Mouse (Mus musculus) testis, adult 2 months (tissue): ENCODE results near the gene Il17ra. TPM values are rescaled to one million over a fixed set of nuclear protein-coding genes. Genes with fewer than 3 reads are reported as not detected.

Experiments
- H3K27ac ChIP-seq: fragments of 200-500 bp; 2 replicates; pipeline ENCODE4 v1.5.1; 2012; ENCODE audit warnings: low read depth, low read length; ENCODE audit not compliant: control insufficient read depth, insufficient read depth
- H3K27me3 ChIP-seq: fragments of 200-500 bp; 2 replicates; pipeline ENCODE4 v1.6.1; 2012; ENCODE audit warnings: mild to moderate bottlenecking, low read length, moderate library complexity; ENCODE audit not compliant: control insufficient read depth, insufficient read depth
- H3K36me3 ChIP-seq: fragments of 200-500 bp; 2 replicates; pipeline ENCODE4 v1.6.1; 2012; ENCODE audit warnings: mild to moderate bottlenecking, low read length; ENCODE audit not compliant: control insufficient read depth, insufficient read depth
- H3K4me1 ChIP-seq: fragments of 200-500 bp; 2 replicates; pipeline ENCODE4 v1.6.1; 2012; ENCODE audit warnings: low read length; ENCODE audit not compliant: control insufficient read depth, insufficient read depth
- H3K4me3 ChIP-seq: fragments of 200-500 bp; 2 replicates; pipeline ENCODE4 v1.5.1; 2012; ENCODE audit warnings: low read depth, mild to moderate bottlenecking, low read length, moderate library complexity, mixed read lengths; ENCODE audit not compliant: control insufficient read depth
- CTCF ChIP-seq: fragments of 200-500 bp; IDR thresholded peaks from 2 replicates; pipeline ENCODE4 v1.5.1; 2012; ENCODE audit warnings: low read depth, mild to moderate bottlenecking, inconsistent platforms, low read length, moderate library complexity; ENCODE audit not compliant: control insufficient read depth, insufficient read depth, insufficient replicate concordance
- POLR2A ChIP-seq: fragments of 200-500 bp; IDR thresholded peaks from 2 replicates; pipeline ENCODE4 v1.6.1; 2012; ENCODE audit warnings: low read depth, mild to moderate bottlenecking, inconsistent platforms, low read length, moderate library complexity; ENCODE audit not compliant: control insufficient read depth
- polyA plus RNA-seq: library from polyadenylated mRNA; depleted of rRNA; stranded (reverse); fragments of >200 nt; gene quantifications from 2 replicates; pipeline ENCODE4 v1.2.3, GENCODE M21; 2012

Gene Il17ra
- polyA plus RNA-seq, 1 experiment: 4.6 TPM

DNA sequence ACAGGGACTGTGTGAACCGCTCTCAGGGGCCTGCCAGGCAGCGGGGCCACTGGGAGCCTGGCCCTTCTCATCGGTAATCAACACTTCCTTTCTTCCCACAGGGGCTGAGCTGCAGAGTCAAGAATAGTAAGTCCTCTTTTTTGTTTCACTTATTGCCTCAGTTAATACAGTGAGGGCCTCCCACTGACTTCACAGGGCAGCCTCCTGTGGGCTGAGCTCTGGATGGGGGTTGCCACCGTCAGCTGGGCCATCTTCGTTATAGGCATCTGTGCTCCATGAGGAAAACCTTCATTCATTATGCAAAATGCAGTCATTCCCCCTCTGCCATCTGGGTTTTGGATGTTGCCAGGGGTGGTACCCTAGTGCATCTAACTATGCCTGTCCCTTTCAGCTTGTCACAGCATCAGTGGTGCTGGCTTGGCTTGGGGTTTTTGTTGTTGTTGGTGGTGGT is 9.0 kb downstream of the Il17ra start:
- Histone ChIP-seq H3K27ac (peak overlapping the region; percentile 44; the same call in 1 of the 2 replicates), H3K4me1 (peaks cover 2% of the 10 kb centered on the region; the same call in 1 of the 2 replicates), H3K27me3 (no peaks in the 10 kb centered on the region), H3K4me3 (no peak overlapping the region), H3K36me3 (no peaks in the 10 kb centered on the region)
- TF ChIP-seq POLR2A (no peak), CTCF (no peak)

DNA sequence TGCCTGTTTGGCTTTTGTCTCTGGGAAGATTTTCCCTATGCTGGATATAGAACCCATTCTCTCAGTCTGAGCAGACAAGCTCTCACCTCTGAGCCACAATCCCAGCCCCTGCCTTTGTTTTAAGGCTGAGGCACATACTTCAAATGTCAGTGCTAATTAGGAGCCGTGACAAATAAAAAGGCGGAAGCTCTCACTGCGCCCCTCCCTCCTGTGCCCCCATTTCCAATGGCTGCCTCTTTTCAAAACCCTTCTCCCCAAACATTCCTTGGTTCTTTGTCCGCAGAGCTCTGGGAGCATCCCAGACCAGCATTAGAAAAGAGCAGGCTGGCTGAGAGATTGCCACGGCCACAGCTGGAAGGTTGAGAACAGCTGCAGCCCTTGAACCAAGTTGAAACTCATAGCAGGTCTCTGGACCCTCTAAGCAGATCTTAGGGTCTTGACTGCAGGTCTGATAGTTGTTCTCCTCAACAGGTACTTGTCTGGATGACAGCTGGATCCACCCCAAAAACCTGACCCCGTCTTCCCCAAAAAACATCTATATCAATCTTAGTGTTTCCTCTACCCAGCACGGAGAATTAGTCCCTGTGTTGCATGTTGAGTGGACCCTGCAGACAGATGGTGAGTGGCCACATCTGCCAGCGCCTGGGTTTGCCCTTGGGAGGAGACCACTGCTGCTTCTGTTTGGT is 9.6 kb downstream of the Il17ra start:
- H3K36me3 ChIP-seq: no peaks in the 10 kb centered on the region
- H3K4me1 ChIP-seq: peaks cover 2% of the 10 kb centered on the region; the same call in 1 of the 2 replicates
- H3K27ac ChIP-seq: no peak overlapping the region
- H3K27me3 ChIP-seq: no peaks in the 10 kb centered on the region
- H3K4me3 ChIP-seq: no peak overlapping the region
- TF ChIP-seq POLR2A (no peak), CTCF (no peak)

DNA sequence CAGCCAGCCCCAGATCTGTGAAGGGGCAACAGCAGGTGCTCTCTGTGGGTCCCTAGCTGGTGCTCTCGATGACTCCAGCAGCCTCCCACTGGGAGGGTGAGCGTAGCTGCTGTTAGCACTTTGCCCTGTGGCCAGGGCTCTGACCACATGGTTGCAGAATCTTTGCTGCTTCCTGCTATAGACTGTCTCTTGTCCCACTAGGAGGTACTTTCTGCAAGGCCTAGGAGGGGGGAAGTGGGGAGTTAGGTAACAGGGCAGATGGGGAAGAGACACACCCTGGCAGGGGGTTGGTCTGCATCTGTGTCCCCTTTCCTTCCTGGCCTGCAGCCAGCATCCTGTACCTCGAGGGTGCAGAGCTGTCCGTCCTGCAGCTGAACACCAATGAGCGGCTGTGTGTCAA is 10.4 kb downstream of the Il17ra start:
- no peak overlapping the region for H3K27ac ChIP-seq
- no peaks in the 10 kb centered on the region for H3K27me3 ChIP-seq
- H3K4me3 ChIP-seq: no peak overlapping the region
- H3K36me3 ChIP-seq: no peaks in the 10 kb centered on the region
- TF ChIP-seq POLR2A (no peak), CTCF (no peak)
- peaks cover 2% of the 10 kb centered on the region; the same call in 1 of the 2 replicates for H3K4me1 ChIP-seq

DNA sequence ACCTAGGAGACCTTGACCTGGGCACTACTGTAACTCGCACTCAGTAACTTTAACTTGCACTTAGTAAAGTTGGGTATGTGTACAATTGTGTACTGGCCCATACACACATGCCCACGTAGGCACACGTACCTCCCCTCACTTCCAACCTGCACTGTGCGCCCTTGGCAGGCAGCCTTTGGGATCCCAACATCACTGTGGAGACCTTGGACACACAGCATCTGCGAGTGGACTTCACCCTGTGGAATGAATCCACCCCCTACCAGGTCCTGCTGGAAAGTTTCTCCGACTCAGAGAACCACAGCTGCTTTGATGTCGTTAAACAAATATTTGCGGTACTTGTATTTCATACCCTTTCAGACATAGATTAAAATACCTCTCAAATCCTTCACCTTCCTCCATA is 12.2 kb downstream of the Il17ra start:
- H3K27me3 ChIP-seq: no peaks in the 10 kb centered on the region
- TF ChIP-seq POLR2A (no peak), CTCF (no peak)
- no peak overlapping the region for H3K27ac ChIP-seq
- peaks cover 2% of the 10 kb centered on the region; the same call in 1 of the 2 replicates for H3K4me1 ChIP-seq
- H3K4me3 ChIP-seq: no peak overlapping the region
- H3K36me3 ChIP-seq: no peaks in the 10 kb centered on the region

DNA sequence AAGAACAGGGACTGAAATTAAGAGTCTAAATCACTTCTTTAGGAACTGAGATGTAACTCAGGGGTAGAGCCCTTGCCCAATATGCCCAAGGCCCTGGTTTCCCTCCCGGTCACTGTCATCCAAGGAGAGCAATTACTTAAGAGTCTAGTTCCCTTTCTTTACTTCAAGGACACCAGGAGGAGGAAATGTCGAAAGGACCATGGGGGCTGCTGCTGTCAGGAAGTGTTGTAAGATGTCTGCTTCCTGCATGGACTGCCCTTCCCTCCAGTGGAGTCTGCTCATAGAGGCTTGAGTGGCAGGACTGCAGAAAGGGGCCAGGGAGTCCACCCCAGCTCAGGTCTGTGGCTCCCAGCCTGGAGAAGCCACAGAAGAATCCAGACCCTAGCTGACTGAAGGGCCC is 16.3 kb downstream of the Il17ra start:
- Histone ChIP-seq H3K36me3 (no peaks in the 10 kb centered on the region), H3K27ac (no peak overlapping the region), H3K4me3 (no peak overlapping the region), H3K4me1 (no peaks in the 10 kb centered on the region), H3K27me3 (no peaks in the 10 kb centered on the region)
- TF ChIP-seq POLR2A (no peak), CTCF (no peak)

DNA sequence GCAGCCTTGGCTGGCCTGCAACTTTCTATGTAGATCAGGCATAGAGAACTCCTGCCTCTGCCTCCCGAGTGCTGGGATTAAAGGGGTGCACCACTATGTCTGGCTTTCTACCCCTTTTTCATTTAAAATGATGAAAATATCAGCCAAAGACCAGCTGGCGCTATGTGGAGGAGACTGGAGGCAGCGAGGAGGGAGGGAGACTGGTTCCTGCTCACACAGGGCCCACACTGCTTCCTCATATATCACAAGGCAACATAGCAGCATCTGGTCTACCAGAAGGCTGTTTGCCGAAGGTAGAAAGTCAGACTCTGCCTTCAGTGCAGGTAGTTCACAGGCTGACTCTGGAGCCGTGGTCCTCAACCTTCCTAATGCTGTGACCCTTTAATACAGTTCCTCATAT is 17.3 kb downstream of the Il17ra start:
- Histone ChIP-seq H3K36me3 (no peaks in the 10 kb centered on the region), H3K27ac (no peak overlapping the region), H3K4me3 (no peak overlapping the region), H3K4me1 (no peaks in the 10 kb centered on the region), H3K27me3 (no peaks in the 10 kb centered on the region)
- TF ChIP-seq CTCF: no peak
- TF ChIP-seq POLR2A: no peak

DNA sequence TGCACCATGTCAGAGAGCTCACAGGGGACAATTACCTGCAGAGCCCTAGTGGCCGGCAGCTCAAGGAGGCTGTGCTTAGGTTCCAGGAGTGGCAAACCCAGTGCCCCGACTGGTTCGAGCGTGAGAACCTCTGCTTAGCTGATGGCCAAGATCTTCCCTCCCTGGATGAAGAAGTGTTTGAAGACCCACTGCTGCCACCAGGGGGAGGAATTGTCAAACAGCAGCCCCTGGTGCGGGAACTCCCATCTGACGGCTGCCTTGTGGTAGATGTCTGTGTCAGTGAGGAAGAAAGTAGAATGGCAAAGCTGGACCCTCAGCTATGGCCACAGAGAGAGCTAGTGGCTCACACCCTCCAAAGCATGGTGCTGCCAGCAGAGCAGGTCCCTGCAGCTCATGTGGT is 18.5 kb downstream of the Il17ra start:
- Histone ChIP-seq H3K4me1 (no peaks in the 10 kb centered on the region), H3K27ac (no peak overlapping the region), H3K27me3 (no peaks in the 10 kb centered on the region), H3K36me3 (no peaks in the 10 kb centered on the region), H3K4me3 (no peak overlapping the region)
- TF ChIP-seq CTCF: no peak; the same call in 1 of the 2 replicates
- no peak for TF ChIP-seq POLR2A

DNA sequence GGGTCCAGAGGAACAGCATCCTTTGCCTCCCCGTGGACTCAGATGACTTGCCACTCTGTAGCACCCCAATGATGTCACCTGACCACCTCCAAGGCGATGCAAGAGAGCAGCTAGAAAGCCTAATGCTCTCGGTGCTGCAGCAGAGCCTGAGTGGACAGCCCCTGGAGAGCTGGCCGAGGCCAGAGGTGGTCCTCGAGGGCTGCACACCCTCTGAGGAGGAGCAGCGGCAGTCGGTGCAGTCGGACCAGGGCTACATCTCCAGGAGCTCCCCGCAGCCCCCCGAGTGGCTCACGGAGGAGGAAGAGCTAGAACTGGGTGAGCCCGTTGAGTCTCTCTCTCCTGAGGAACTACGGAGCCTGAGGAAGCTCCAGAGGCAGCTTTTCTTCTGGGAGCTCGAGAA is 19.0 kb downstream of the Il17ra start:
- Histone ChIP-seq H3K36me3 (no peaks in the 10 kb centered on the region), H3K27ac (no peak overlapping the region), H3K4me3 (no peak overlapping the region), H3K27me3 (no peaks in the 10 kb centered on the region), H3K4me1 (no peaks in the 10 kb centered on the region)
- TF ChIP-seq CTCF (no peak), POLR2A (no peak)
